Mouse (Mus musculus): ENCODE results near the gene Npas2. TPM values are rescaled to one million over a fixed set of nuclear protein-coding genes. Genes with fewer than 3 reads are reported as not detected.

The Npas2 gene
- polyA plus RNA-seq, 1 experiment, result 9.6 TPM

- TF ChIP-seq CTCF (IDR thresholded peaks at IDR 0.05; ENCODE audit: insufficient read depth, low read length) (no peak), POLR2A (IDR thresholded peaks at IDR 0.05; ENCODE audit: borderline replicate concordance, extremely low read depth, low read depth, low read length) (no peak)
- WGBS, result 82% methylated on average over 5 of the region's 5 CpGs
- DNase-seq, result no peak
Observed at GRCm38 (mm10) chr1:39374231-39374809, 180.8 kb downstream of the Npas2 start.

GRCm38 (mm10) chr1:39376121-39376520, 182.6 kb downstream of the Npas2 start:
- no peak overlapping the region for H3K4me3 ChIP-seq (replicated peaks; ENCODE audit: extremely low read depth, low read depth, low read length)
- 74% methylated on average over 7 of the region's 7 CpGs for WGBS
- no peak for DNase-seq
- no peak for TF ChIP-seq POLR2A (IDR thresholded peaks at IDR 0.05; ENCODE audit: borderline replicate concordance, extremely low read depth, low read depth, low read length)
- no peak for TF ChIP-seq CTCF (IDR thresholded peaks at IDR 0.05; ENCODE audit: insufficient read depth, low read length)
- peaks cover 3% of the 10 kb centered on the region; the same call in 1 of the 2 replicates for H3K4me1 ChIP-seq (ENCODE audit: control insufficient read depth, insufficient read depth, low read length)

More at GRCm38 (mm10) chr1:39374231-39374809, 180.8 kb downstream of the Npas2 start:
- H3K4me3 ChIP-seq (replicated peaks; ENCODE audit: extremely low read depth, low read depth, low read length), result no peak overlapping the region
- peaks cover 3% of the 10 kb centered on the region; the same call in 1 of the 2 replicates for H3K4me1 ChIP-seq (ENCODE audit: control insufficient read depth, insufficient read depth, low read length)

GRCm38 (mm10) chr1:39376726-39377240, 183.3 kb downstream of the Npas2 start:
- no peak for DNase-seq
- TF ChIP-seq CTCF (IDR thresholded peaks at IDR 0.05; ENCODE audit: insufficient read depth, low read length), result no peak
- TF ChIP-seq POLR2A (IDR thresholded peaks at IDR 0.05; ENCODE audit: borderline replicate concordance, extremely low read depth, low read depth, low read length), result no peak
- 90% methylated on average over 9 of the region's 9 CpGs for WGBS
- H3K4me1 ChIP-seq (ENCODE audit: control insufficient read depth, insufficient read depth, low read length), result peaks cover 3% of the 10 kb centered on the region; the same call in 1 of the 2 replicates
- H3K4me3 ChIP-seq (replicated peaks; ENCODE audit: extremely low read depth, low read depth, low read length), result no peak overlapping the region

DNA sequence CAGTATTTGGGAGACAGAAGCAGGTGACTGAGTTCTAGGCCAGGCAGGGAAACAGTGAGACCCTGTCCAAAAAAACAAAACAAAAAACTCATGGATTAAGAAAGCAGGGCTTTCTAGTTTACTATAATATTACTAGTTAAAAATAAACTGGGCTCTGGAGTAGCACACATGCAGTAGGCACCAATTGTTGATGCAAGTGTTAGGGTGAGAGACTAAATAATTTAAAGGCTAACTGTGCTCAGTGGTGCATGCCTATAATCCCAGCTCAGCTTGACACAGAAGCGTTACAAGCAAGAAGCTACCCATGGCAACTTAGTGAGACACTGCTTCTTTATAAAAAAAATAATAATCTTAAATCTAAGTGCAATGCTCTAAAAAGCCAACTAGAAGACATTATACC, 185.0 kb downstream of the Npas2 start:
- TF ChIP-seq CTCF (IDR thresholded peaks at IDR 0.05; ENCODE audit: insufficient read depth, low read length) (no peak), POLR2A (IDR thresholded peaks at IDR 0.05; ENCODE audit: borderline replicate concordance, extremely low read depth, low read depth, low read length) (no peak)
- Histone ChIP-seq H3K4me1 (ENCODE audit: control insufficient read depth, insufficient read depth, low read length) (peaks cover 3% of the 10 kb centered on the region; the same call in 1 of the 2 replicates), H3K4me3 (replicated peaks; ENCODE audit: extremely low read depth, low read depth, low read length) (no peak overlapping the region)
- no peak for DNase-seq
- 91% methylated on average over 1 of the region's 1 CpGs for WGBS

- Histone ChIP-seq H3K4me3 (replicated peaks; ENCODE audit: extremely low read depth, low read depth, low read length) (no peak overlapping the region), H3K4me1 (ENCODE audit: control insufficient read depth, insufficient read depth, low read length) (peaks cover 3% of the 10 kb centered on the region; the same call in 1 of the 2 replicates)
- TF ChIP-seq CTCF (IDR thresholded peaks at IDR 0.05; ENCODE audit: insufficient read depth, low read length) (no peak), POLR2A (IDR thresholded peaks at IDR 0.05; ENCODE audit: borderline replicate concordance, extremely low read depth, low read depth, low read length) (no peak)
- WGBS, result 37% methylated on average over 5 of the region's 5 CpGs
- DNase-seq, result no peak
Observed at GRCm38 (mm10) chr1:39379021-39379420, 185.5 kb downstream of the Npas2 start.

- no peak for DNase-seq
- H3K4me3 ChIP-seq (replicated peaks; ENCODE audit: extremely low read depth, low read depth, low read length), result no peak overlapping the region
- peaks cover 3% of the 10 kb centered on the region; the same call in 1 of the 2 replicates for H3K4me1 ChIP-seq (ENCODE audit: control insufficient read depth, insufficient read depth, low read length)
- WGBS, result 83% methylated on average over 9 of the region's 9 CpGs
- TF ChIP-seq POLR2A (IDR thresholded peaks at IDR 0.05; ENCODE audit: borderline replicate concordance, extremely low read depth, low read depth, low read length) (no peak), CTCF (IDR thresholded peaks at IDR 0.05; ENCODE audit: insufficient read depth, low read length) (no peak)
Observed at GRCm38 (mm10) chr1:39381017-39381416, 187.5 kb downstream of the Npas2 start.

DNA sequence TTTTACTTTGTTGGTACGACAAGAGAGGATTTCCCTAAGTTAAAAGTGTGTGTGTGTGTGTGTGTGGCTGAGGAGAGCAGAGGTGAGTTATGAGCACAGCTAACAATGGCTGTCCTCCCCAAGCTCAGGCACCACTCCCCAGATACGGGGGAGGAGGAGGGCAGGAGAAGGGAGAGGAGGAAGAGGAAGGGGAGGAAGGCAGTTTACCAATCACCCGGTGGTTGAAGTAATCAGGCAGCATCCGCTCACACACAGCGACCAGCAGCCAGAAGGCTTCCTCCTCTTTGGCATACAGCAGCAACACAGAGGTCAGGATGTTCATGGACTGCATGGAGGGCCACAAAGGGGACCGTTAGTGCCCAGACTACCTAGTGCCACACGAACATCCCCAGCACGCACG, 191.4 kb downstream of the Npas2 start:
- Histone ChIP-seq H3K4me1 (ENCODE audit: control insufficient read depth, insufficient read depth, low read length) (0 out of 2 replicates have a peak, but pooled peaks cover under 1% of the 10 kb centered on the region), H3K4me3 (replicated peaks; ENCODE audit: extremely low read depth, low read depth, low read length) (no peak overlapping the region)
- 67% methylated on average over 9 of the region's 9 CpGs for WGBS
- no peak for DNase-seq
- TF ChIP-seq CTCF (IDR thresholded peaks at IDR 0.05; ENCODE audit: insufficient read depth, low read length), result no peak
- no peak for TF ChIP-seq POLR2A (IDR thresholded peaks at IDR 0.05; ENCODE audit: borderline replicate concordance, extremely low read depth, low read depth, low read length)

GRCm38 (mm10) chr1:39386456-39386855, 192.9 kb downstream of the Npas2 start:
- WGBS, result 68% methylated on average over 3 of the region's 3 CpGs
- no peak for DNase-seq
- Histone ChIP-seq H3K4me3 (replicated peaks; ENCODE audit: extremely low read depth, low read depth, low read length) (no peak overlapping the region), H3K4me1 (ENCODE audit: control insufficient read depth, insufficient read depth, low read length) (no peaks in the 10 kb centered on the region)
- no peak for TF ChIP-seq CTCF (IDR thresholded peaks at IDR 0.05; ENCODE audit: insufficient read depth, low read length)
- no peak for TF ChIP-seq POLR2A (IDR thresholded peaks at IDR 0.05; ENCODE audit: borderline replicate concordance, extremely low read depth, low read depth, low read length)

- TF ChIP-seq POLR2A (IDR thresholded peaks at IDR 0.05; ENCODE audit: borderline replicate concordance, extremely low read depth, low read depth, low read length) (no peak), CTCF (IDR thresholded peaks at IDR 0.05; ENCODE audit: insufficient read depth, low read length) (no peak)
- no peak overlapping the region for H3K4me3 ChIP-seq (replicated peaks; ENCODE audit: extremely low read depth, low read depth, low read length)
- WGBS, result 73% methylated on average over 4 of the region's 4 CpGs
- no peak for DNase-seq
- no peaks in the 10 kb centered on the region for H3K4me1 ChIP-seq (ENCODE audit: control insufficient read depth, insufficient read depth, low read length)
Observed at GRCm38 (mm10) chr1:39387497-39387896, 194.0 kb downstream of the Npas2 start.

- no peak for DNase-seq
- H3K4me3 ChIP-seq (replicated peaks; ENCODE audit: extremely low read depth, low read depth, low read length), result no peak overlapping the region
- no peaks in the 10 kb centered on the region for H3K4me1 ChIP-seq (ENCODE audit: control insufficient read depth, insufficient read depth, low read length)
- TF ChIP-seq CTCF (IDR thresholded peaks at IDR 0.05; ENCODE audit: insufficient read depth, low read length), result no peak
- no peak for TF ChIP-seq POLR2A (IDR thresholded peaks at IDR 0.05; ENCODE audit: borderline replicate concordance, extremely low read depth, low read depth, low read length)
- 72% methylated on average over 2 of the region's 2 CpGs for WGBS
Observed at GRCm38 (mm10) chr1:39388163-39388562, 194.6 kb downstream of the Npas2 start.

Measured in lung, adult 2 months (tissue).